Mouse (Mus musculus) forebrain, embryonic 14.5 days (tissue): ENCODE measurements around the gene Akt1s1. TPM values are rescaled to one million over a fixed set of nuclear protein-coding genes. Genes with fewer than 3 reads are reported as not detected.

Experiments used
- ATAC-seq: fragments of 200-750 bp; cut with Nextera tagmentation; 2 replicates; pipeline ENCODE4 v1.8.0; 2017; ENCODE audit warnings: mild to moderate bottlenecking, moderate library complexity
- DNase-seq: peaks from one replicate; pipeline ENCODE4 v3.0.0-alpha.2; 2015; ENCODE audit warnings: low spot score
- H3K27ac ChIP-seq: fragments of 300-500 bp; sonication (generic); 2 replicates; pipeline ENCODE4 v1.5.1; 2014; ENCODE audit warnings: low read depth, mild to moderate bottlenecking, control low read depth, low read length, moderate library complexity
- H3K27me3 ChIP-seq: fragments of 300-500 bp; sonication (generic); replicated peaks from 2 replicates; pipeline ENCODE4 v1.6.1; 2014; ENCODE audit warnings: low read length, control low read depth, mixed read lengths; ENCODE audit not compliant: control insufficient read depth, insufficient read depth
- H3K36me3 ChIP-seq: fragments of 300-500 bp; sonication (generic); 2 replicates; pipeline ENCODE4 v1.6.1; 2014; ENCODE audit warnings: low read length, control low read depth; ENCODE audit not compliant: control insufficient read depth, insufficient read depth
- H3K4me1 ChIP-seq: fragments of 300-500 bp; sonication (generic); 2 replicates; pipeline ENCODE4 v1.6.1; 2014; ENCODE audit warnings: antibody characterized with exemption, low read length, control low read depth; ENCODE audit not compliant: control insufficient read depth, insufficient read depth
- H3K4me2 ChIP-seq: fragments of 300-500 bp; sonication (generic); 2 replicates; pipeline ENCODE4 v1.6.1; 2014; ENCODE audit warnings: mild to moderate bottlenecking, control low read depth, low read length
- H3K4me3 ChIP-seq: fragments of 300-500 bp; sonication (generic); 2 replicates; pipeline ENCODE4 v1.5.1; 2014; ENCODE audit warnings: low read depth, low read length, control low read depth
- H3K9ac ChIP-seq: fragments of 300-500 bp; sonication (generic); 2 replicates; pipeline ENCODE4 v1.6.1; 2014; ENCODE audit warnings: mild to moderate bottlenecking, low read length, control low read depth, moderate library complexity
- H3K9me3 ChIP-seq: fragments of 300-500 bp; sonication (generic); replicated peaks from 2 replicates; pipeline ENCODE4 v1.6.1; 2016; ENCODE audit warnings: low read length, control low read depth, mixed read lengths; ENCODE audit not compliant: control insufficient read depth
- WGBS: fragments of 180-500 bp; shearing (Covaris S2); extraction: QIAGEN DNeasy Blood & Tissue Kit; methylation state at CpG from one replicate; pipeline ENCODE4 v1.1.7; 2014; 5-methylcytosine and 5-hydroxymethylcytosine counted together
- polyA plus RNA-seq: library from polyadenylated mRNA; unstranded; fragments of >200 nt; fragmentation: Nextera tagmentation; extraction: Ambion mirVana; gene quantifications from 2 replicates; pipeline ENCODE4 v1.2.1, GENCODE M21; 2014

Gene Akt1s1
- polyA plus RNA-seq, 1 experiment from 2014 or later, result 70.4 TPM

DNA sequence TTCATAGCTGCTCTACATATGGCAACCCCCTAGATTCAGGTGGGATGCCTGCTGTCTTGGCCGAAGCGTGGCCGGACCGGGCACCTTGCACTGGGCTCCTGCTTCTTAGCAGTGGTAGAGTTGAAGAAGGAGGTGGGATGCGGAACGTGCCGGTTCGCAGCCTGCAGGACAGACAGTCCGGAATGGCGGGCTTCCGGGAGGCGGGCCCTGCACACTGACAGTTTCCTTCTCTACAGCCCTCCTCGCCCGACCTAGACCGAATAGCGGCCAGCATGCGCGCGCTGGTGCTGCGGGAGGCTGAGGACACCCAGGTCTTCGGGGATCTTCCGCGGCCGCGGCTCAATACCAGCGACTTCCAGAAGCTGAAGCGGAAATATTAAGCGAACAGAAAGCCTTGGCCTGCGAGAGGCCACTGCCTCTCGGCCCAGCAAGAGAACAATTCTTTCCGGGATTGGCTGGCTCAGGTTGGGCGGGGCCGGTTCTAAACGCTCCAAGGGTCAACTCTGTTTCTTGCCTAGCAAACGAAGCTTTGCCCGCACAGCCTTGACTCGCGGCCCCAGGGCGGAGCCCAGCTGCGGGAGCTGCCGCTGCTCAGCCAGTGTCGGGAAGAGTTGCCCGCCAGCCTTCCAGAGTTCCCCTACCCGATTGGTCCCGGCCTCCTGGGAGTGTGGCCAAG, 5.7 kb downstream of the Akt1s1 start:
- no peaks in the 10 kb centered on the region for H3K27me3 ChIP-seq
- peak overlapping the region; percentile 85 for H3K27ac ChIP-seq
- peak overlapping the region; percentile 76 for H3K4me2 ChIP-seq
- DNase-seq (peak; percentile 73), ATAC-seq (peak; percentile 22)
- peaks cover 33% of the 10 kb centered on the region for H3K4me1 ChIP-seq
- H3K9me3 ChIP-seq, result no peaks in the 10 kb centered on the region
- H3K36me3 ChIP-seq, result peaks cover 10% of the 10 kb centered on the region; the same call in 1 of the 2 replicates
- peak overlapping the region; percentile 74 for H3K9ac ChIP-seq
- WGBS, result 2% methylated on average over 45 of the region's 45 CpGs
- H3K4me3 ChIP-seq, result peak overlapping the region; percentile 36

DNA sequence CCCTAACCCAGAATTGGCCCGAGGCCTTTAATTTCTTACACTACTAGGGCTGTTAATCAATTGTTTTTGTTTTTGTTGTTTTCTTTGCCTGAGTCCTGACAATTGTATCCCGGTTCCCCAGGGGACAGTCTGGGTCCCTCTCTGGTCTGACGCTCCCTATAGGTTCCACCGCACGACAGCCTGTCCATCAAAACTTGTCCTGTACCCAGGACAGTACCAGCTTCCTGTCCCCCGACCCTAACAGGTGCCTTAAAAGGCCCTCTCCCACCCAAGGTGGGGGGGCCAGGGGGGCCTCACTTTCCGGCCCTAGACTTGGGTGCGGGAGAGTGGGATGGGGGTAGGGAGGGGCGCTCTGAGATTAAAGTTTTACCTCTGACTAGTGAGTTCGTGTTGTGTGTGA, 6.2 kb downstream of the Akt1s1 start:
- Histone ChIP-seq H3K27ac (peak overlapping the region; percentile 85), H3K4me2 (peak overlapping the region; percentile 76), H3K4me1 (peaks cover 33% of the 10 kb centered on the region), H3K36me3 (peaks cover 10% of the 10 kb centered on the region; the same call in 1 of the 2 replicates), H3K27me3 (no peaks in the 10 kb centered on the region), H3K9ac (peak overlapping the region; percentile 74), H3K9me3 (no peaks in the 10 kb centered on the region), H3K4me3 (peak overlapping the region; percentile 36)
- no peak for DNase-seq
- ATAC-seq, result no peak
- 35% methylated on average over 10 of the region's 10 CpGs for WGBS

DNA sequence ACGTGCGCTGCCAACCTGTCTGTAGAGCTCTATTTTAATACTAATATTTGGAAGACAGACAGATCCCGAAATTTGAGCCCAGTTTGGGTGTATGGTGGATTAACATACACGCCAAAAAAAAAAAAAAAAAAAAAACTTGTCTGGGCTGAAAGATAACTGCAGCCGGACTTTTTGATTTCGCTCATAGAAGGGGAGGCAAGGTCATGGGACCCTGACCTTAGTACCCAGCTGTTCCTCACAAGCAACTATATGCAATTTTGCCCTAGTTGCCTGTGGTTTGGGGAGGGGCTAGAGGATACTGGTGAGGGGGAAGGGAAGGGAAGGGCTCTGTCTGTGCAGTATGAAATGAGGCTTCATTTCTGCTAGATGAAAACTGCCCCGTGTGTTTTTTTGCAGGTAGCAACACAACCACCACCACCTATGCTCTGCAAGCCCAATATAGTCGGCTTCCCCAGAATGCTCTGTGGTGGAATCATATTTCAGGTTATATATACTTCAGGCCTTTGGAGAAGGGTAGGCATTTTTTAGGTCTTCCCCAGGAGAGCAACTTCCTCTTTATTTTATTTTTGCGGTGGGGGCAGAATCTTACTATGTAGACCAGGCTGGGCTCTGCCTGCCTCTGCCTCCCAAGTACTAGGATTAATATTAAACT, 7.6 kb downstream of the Akt1s1 start:
- Histone ChIP-seq H3K9ac (peak overlapping the region; percentile 84), H3K27me3 (no peaks in the 10 kb centered on the region), H3K9me3 (no peaks in the 10 kb centered on the region), H3K4me3 (peak overlapping the region; percentile 72), H3K4me2 (peak overlapping the region; percentile 86), H3K4me1 (peaks cover 26% of the 10 kb centered on the region), H3K36me3 (peaks cover 12% of the 10 kb centered on the region; the same call in 1 of the 2 replicates), H3K27ac (peak overlapping the region; percentile 87)
- 69% methylated on average over 9 of the region's 9 CpGs for WGBS
- no peak for DNase-seq
- no peak for ATAC-seq

DNA sequence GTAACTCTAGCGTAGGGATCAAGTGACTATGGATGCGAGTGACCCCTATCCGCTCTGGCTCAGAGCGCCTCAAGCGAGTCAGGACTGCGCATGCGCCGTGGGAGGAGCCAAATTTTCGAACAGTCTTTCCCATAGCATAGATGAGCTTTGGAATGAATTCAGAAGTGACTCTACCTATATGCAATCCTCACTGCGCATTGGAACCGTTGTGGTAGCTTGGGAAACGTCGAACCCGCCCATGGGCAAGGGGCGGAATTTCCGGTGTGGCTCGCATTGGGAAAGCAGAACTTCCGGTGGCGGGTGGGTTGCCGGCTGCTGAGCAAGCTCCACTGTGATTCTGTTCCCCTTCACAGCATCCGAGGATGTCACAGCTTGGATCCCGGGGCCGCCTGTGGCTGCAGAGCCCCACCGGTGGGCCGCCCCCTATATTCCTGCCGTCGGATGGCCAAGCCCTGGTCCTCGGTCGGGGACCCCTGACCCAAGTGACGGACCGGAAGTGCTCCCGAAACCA, 8.3 kb downstream of the Akt1s1 start, which contains the start of gene Pnkp:
Pnkp (plus strand) TSS at position 98 of the 511 bp plus-strand sequence.
- Histone ChIP-seq H3K4me2 (peak within 1 kb of the TSS; percentile 86), H3K27ac (peak within 1 kb of the TSS; percentile 87), H3K9ac (peak within 1 kb of the TSS; percentile 84), H3K9me3 (no peaks in the 10 kb centered on the region), H3K27me3 (no peaks in the 10 kb centered on the region), H3K36me3 (peaks cover 19% of the 10 kb centered on the region), H3K4me1 (peaks cover 26% of the 10 kb centered on the region), H3K4me3 (peak within 1 kb of the TSS; percentile 72)
- under 1% methylated on average over 31 of the region's 32 CpGs for WGBS
- ATAC-seq (peak; percentile 73), DNase-seq (peak; percentile 96)

DNA sequence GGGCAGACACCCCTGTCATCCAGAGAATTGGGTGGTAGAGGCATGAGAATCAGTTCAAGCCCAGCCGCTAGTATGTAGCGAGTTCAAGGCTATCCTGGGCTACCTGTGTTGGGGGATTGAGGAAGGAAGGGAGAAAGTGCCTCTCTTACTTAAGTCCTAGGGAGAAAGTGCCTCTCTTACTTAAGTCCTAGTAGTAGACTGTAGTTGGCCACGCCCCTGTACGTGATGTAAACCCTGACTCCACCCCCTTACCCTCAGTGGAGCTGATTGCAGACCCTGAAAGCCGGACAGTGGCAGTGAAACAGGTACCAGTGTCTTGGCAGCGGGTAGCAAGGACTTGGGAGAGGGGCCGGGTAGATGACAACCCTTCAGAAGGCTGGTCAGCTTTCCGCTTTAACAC, 9.1 kb downstream of the Akt1s1 start:
- Histone ChIP-seq H3K4me2 (peak overlapping the region; percentile 86), H3K36me3 (peaks cover 21% of the 10 kb centered on the region), H3K27me3 (no peaks in the 10 kb centered on the region), H3K9ac (peak overlapping the region; percentile 84), H3K4me3 (peak overlapping the region; percentile 72), H3K4me1 (peaks cover 26% of the 10 kb centered on the region), H3K9me3 (no peaks in the 10 kb centered on the region), H3K27ac (no peak overlapping the region)
- no peak for ATAC-seq
- 30% methylated on average over 8 of the region's 8 CpGs for WGBS
- DNase-seq, result no peak

DNA sequence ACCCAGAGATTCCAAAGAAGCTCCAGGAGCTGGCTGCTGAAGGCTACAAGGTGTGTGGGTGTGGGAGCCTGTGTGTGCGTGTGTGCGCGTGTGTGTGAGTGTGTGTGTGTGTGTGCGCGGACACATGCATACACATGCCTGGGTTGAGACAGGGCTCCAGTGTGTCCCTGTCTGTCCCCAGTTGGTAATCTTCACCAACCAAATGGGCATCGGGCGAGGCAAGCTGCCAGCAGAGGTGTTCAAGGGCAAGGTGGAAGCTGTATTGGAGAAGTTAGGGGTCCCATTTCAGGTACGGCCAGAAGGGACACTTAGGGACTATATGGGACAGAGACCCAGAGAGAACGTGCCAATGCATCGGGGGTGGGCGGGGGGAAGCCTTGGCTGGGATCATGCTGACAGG, 11.1 kb downstream of the Akt1s1 start:
- H3K36me3 ChIP-seq, result peaks cover 37% of the 10 kb centered on the region
- no peaks in the 10 kb centered on the region for H3K27me3 ChIP-seq

DNA sequence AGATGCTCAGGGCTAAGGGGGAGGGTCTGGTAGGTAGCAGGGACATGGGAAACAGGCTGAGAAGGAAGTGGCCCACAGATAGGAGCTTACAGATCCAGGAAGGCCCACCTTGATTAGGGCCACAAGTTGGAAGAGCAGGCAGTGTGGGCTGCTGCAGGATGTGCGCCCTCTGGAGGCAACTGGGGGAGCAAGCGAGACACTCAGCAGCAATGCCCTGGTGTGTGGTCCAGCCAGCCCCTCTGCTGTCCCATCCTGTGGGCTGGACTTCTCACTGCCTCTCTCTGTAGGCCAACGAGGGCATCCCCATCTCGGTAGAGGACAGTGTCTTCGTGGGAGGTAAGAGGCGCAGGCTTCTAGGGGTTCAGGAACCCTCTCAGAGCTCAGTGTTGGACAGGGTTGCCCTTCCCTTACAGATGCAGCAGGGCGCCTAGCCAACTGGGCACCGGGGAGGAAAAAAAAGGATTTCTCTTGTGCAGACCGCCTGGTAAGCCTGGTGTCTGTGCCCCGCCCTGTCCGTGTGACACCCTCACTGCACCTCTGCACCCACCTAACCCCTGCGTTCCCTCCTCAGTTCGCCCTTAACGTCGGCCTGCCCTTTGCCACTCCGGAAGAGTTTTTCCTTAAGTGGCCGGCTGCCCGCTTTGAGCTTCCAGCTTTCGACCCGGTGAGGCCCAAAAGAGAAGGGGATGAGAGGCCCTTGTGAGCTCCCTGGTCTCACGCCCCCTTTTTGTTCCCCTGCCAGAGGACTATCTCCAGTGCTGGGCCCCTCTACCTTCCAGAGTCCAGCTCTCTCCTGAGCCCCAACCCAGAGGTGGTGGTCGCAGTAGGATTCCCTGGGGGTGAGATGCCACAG, 12.0 kb downstream of the Akt1s1 start:
- Histone ChIP-seq H3K4me3 (no peak overlapping the region), H3K27me3 (no peaks in the 10 kb centered on the region), H3K36me3 (peaks cover 46% of the 10 kb centered on the region), H3K27ac (peak overlapping the region; percentile 15; the same call in 1 of the 2 replicates), H3K9me3 (no peaks in the 10 kb centered on the region), H3K9ac (no peak overlapping the region), H3K4me1 (peaks cover 13% of the 10 kb centered on the region), H3K4me2 (no peak overlapping the region)
- WGBS, result 55% methylated on average over 22 of the region's 22 CpGs
- peak; percentile 75 for DNase-seq
- ATAC-seq, result peak; percentile 37

More for the DNA sequence above, 11.1 kb downstream of the Akt1s1 start:
- no peak for ATAC-seq
- WGBS, result 90% methylated on average over 11 of the region's 11 CpGs
- Histone ChIP-seq H3K4me1 (peaks cover 15% of the 10 kb centered on the region), H3K9me3 (no peaks in the 10 kb centered on the region), H3K27ac (no peak overlapping the region), H3K4me3 (no peak overlapping the region), H3K4me2 (no peak overlapping the region), H3K9ac (no peak overlapping the region)
- DNase-seq, result no peak

DNA sequence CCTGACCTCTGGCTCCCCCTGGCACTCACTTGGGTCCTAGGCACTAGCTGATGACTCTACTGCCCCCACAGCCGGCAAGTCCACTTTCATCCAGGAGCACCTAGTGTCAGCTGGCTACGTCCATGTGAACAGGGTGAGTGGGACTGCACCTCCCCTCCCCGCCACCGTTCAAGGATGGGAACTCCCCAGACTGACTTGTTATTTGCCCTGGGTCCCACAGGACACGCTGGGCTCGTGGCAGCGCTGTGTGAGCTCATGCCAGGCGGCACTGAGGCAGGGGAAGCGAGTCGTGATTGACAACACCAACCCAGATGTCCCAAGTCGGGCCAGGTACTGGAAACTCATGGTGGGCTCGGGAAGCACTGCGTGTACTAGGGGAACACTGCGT, 12.6 kb downstream of the Akt1s1 start:
- no peak for DNase-seq

More for the DNA sequence above, 12.6 kb downstream of the Akt1s1 start:
- Histone ChIP-seq H3K9ac (no peak overlapping the region), H3K27ac (peak overlapping the region; percentile 15; the same call in 1 of the 2 replicates), H3K27me3 (no peaks in the 10 kb centered on the region), H3K4me1 (peaks cover 20% of the 10 kb centered on the region), H3K4me3 (no peak overlapping the region), H3K9me3 (no peaks in the 10 kb centered on the region), H3K4me2 (no peak overlapping the region), H3K36me3 (peaks cover 52% of the 10 kb centered on the region)
- WGBS, result 82% methylated on average over 14 of the region's 14 CpGs
- ATAC-seq, result no peak
